Mouse (Mus musculus) myocyte (in vitro differentiated cells): ENCODE results near the gene Itpk1. TPM values are rescaled to one million over a fixed set of nuclear protein-coding genes. Genes with fewer than 3 reads are reported as not detected.

Source experiments
- H3K27me3 ChIP-seq: one replicate; pipeline ENCODE4 v1.6.1; 2011; ENCODE audit not compliant: control insufficient read depth, insufficient read depth, insufficient read length
- H3K36me3 ChIP-seq: one replicate; pipeline ENCODE4 v1.6.1; 2011; ENCODE audit not compliant: control insufficient read depth, insufficient read depth
- H3K4me2 ChIP-seq: one replicate; pipeline ENCODE4 v1.6.1; 2011; ENCODE audit warnings: low read depth, control low read depth
- H3K4me3 ChIP-seq: one replicate; pipeline ENCODE4 v1.5.1; 2011; ENCODE audit warnings: mild to moderate bottlenecking, control low read depth, moderate library complexity
- H3K79me2 ChIP-seq: one replicate; pipeline ENCODE4 v1.6.1; 2011; ENCODE audit not compliant: control insufficient read depth, insufficient read depth
- H3ac ChIP-seq: one replicate; pipeline ENCODE4 v1.6.1; 2011; ENCODE audit not compliant: control insufficient read depth, insufficient read length
- CEBPB ChIP-seq: IDR thresholded peaks from 2 replicates; pipeline ENCODE4 v1.6.1; 2011; ENCODE audit warnings: mild to moderate bottlenecking, moderate library complexity; ENCODE audit not compliant: poor library complexity, insufficient read depth, severe bottlenecking
- MAX ChIP-seq: IDR thresholded peaks from one replicate; pipeline ENCODE4 v1.6.1; 2011; ENCODE audit warnings: low read depth, mild to moderate bottlenecking, control low read depth
- MYOD1 ChIP-seq, 3 experiments: IDR thresholded peaks; one replicate each; pipeline ENCODE4 v1.6.1; 2011; ENCODE audit warnings: control low read depth in 2 of 3, low read depth in 2 of 3, mild to moderate bottlenecking in 2 of 3, moderate library complexity in 1 of 3; ENCODE audit not compliant: insufficient read length in 2 of 3, control insufficient read depth in 1 of 3
- MYOG ChIP-seq, 3 experiments: IDR thresholded peaks; one replicate each; pipeline ENCODE4 v1.6.1; 2011; ENCODE audit warnings: control low read depth in 2 of 3, low read depth in 2 of 3, mild to moderate bottlenecking in 2 of 3; ENCODE audit not compliant: insufficient read length in 2 of 3, control insufficient read depth in 1 of 3, insufficient read depth in 1 of 3
- POLR2A ChIP-seq: IDR thresholded peaks from one replicate; pipeline ENCODE4 v1.6.1; 2011; ENCODE audit warnings: low read depth, mild to moderate bottlenecking, control low read depth, moderate library complexity; ENCODE audit not compliant: insufficient read length
- POLR2AphosphoS2 ChIP-seq: IDR thresholded peaks from one replicate; pipeline ENCODE4 v1.6.1; 2011; ENCODE audit warnings: low read depth, control low read depth; ENCODE audit not compliant: insufficient read length
- REST ChIP-seq: IDR thresholded peaks from one replicate; pipeline ENCODE4 v1.6.1; 2011; ENCODE audit warnings: mild to moderate bottlenecking, control low read depth, moderate library complexity; ENCODE audit not compliant: insufficient read depth, insufficient read length
- SRF ChIP-seq: IDR thresholded peaks from one replicate; pipeline ENCODE4 v1.6.1; 2011; ENCODE audit warnings: low read depth; ENCODE audit not compliant: control insufficient read depth, insufficient read length
- TCF12 ChIP-seq: IDR thresholded peaks from one replicate; pipeline ENCODE4 v1.6.1; 2011; ENCODE audit warnings: mild to moderate bottlenecking, control low read depth; ENCODE audit not compliant: poor library complexity, insufficient read depth, severe bottlenecking
- TCF3 ChIP-seq: IDR thresholded peaks from one replicate; pipeline ENCODE4 v1.6.1; 2011; ENCODE audit warnings: low read depth, control low read depth; ENCODE audit not compliant: insufficient read length
- USF1 ChIP-seq: IDR thresholded peaks from one replicate; pipeline ENCODE4 v1.6.1; 2011; ENCODE audit warnings: low read depth, mild to moderate bottlenecking, control low read depth, moderate library complexity
- polyA plus RNA-seq: library from polyadenylated mRNA; unstranded; fragments of >200 nt; fragmentation: generic; extraction: Trizol; gene quantifications from one replicate; pipeline ENCODE4 v1.2.1, GENCODE M21; 2012; ENCODE audit warnings: missing spikeins

Itpk1 gene
- polyA plus RNA-seq, 1 experiment: 4.9 TPM

- Histone ChIP-seq H3K4me2 (no peak overlapping the region), H3ac (no peak overlapping the region), H3K27me3 (no peaks in the 10 kb centered on the region), H3K79me2 (no peaks in the 10 kb centered on the region), H3K36me3 (no peaks in the 10 kb centered on the region), H3K4me3 (no peak overlapping the region)
- no peak for TF ChIP-seq TCF3
- TF ChIP-seq CEBPB: no peak
- TF ChIP-seq REST: no peak
These were observed 87.7 kb downstream of the Itpk1 start for GRCm38 (mm10) chr12:102616843-102617519.

GRCm38 (mm10) chr12:102616201-102616600, 88.5 kb downstream of the Itpk1 start:
- H3K27me3 ChIP-seq: no peaks in the 10 kb centered on the region
- no peak overlapping the region for H3K4me3 ChIP-seq
- H3K79me2 ChIP-seq: no peaks in the 10 kb centered on the region
- no peaks in the 10 kb centered on the region for H3K36me3 ChIP-seq
- TF ChIP-seq USF1 (no peak), CEBPB (no peak)
- no peak overlapping the region for H3ac ChIP-seq
- no peak overlapping the region for H3K4me2 ChIP-seq

GRCm38 (mm10) chr12:102613411-102613810, 91.3 kb downstream of the Itpk1 start:
- TF ChIP-seq POLR2A: no peak
- no peak for TF ChIP-seq TCF3
- TF ChIP-seq MYOG (IDR thresholded peaks at IDR 0.05; ENCODE audit: control insufficient read depth in 1 of 3, insufficient read depth in 1 of 3, insufficient read length in 2 of 3, low read depth in 2 of 3): no peak
- TF ChIP-seq MYOD1 (IDR thresholded peaks at IDR 0.05; ENCODE audit: control insufficient read depth in 1 of 3, insufficient read length in 2 of 3, low read depth in 2 of 3): no peak
- no peak for TF ChIP-seq SRF
- no peak for TF ChIP-seq USF1
- TF ChIP-seq MAX: no peak
- TF ChIP-seq CEBPB: no peak
- Histone ChIP-seq H3K36me3 (no peaks in the 10 kb centered on the region), H3ac (no peak overlapping the region), H3K4me2 (no peak overlapping the region), H3K4me3 (no peak overlapping the region), H3K79me2 (no peaks in the 10 kb centered on the region), H3K27me3 (no peaks in the 10 kb centered on the region)

DNA sequence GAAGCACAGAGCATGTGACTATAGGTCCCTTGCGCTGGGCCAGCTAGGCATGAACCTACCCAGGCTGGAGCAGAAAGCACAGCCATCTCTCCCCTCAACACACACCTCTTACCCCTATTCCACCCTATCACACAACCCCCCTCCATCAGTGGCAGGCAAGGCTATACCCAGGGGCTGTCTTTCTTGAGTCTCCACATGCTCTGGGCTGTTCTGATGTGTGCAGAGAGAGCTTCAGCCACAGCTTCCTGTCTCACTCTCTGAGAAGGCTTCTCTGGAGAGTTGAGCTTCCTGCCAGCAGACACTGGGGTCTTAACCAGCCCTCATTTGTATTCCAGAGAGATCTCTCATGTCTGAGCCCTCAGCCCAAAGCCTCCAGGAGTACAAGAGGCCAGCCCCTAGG, 92.3 kb downstream of the Itpk1 start:
- TF ChIP-seq REST: no peak
- TF ChIP-seq MAX: no peak
- no peak for TF ChIP-seq MYOG (IDR thresholded peaks at IDR 0.05; ENCODE audit: control insufficient read depth in 1 of 3, insufficient read depth in 1 of 3, insufficient read length in 2 of 3, low read depth in 2 of 3)
- TF ChIP-seq USF1: no peak
- no peak for TF ChIP-seq TCF12
- TF ChIP-seq POLR2AphosphoS2: no peak
- no peak for TF ChIP-seq CEBPB
- no peak for TF ChIP-seq POLR2A
- Histone ChIP-seq H3K36me3 (no peaks in the 10 kb centered on the region), H3K4me3 (no peak overlapping the region), H3K27me3 (no peaks in the 10 kb centered on the region), H3K79me2 (no peaks in the 10 kb centered on the region), H3ac (no peak overlapping the region), H3K4me2 (no peak overlapping the region)

GRCm38 (mm10) chr12:102610927-102611326, 93.8 kb downstream of the Itpk1 start:
- H3K79me2 ChIP-seq: no peaks in the 10 kb centered on the region
- no peak overlapping the region for H3ac ChIP-seq
- no peak overlapping the region for H3K4me2 ChIP-seq
- H3K27me3 ChIP-seq: no peaks in the 10 kb centered on the region
- no peaks in the 10 kb centered on the region for H3K36me3 ChIP-seq
- TF ChIP-seq POLR2AphosphoS2: no peak
- no peak for TF ChIP-seq SRF
- no peak for TF ChIP-seq REST
- no peak for TF ChIP-seq MYOG (IDR thresholded peaks at IDR 0.05; ENCODE audit: control insufficient read depth in 1 of 3, insufficient read depth in 1 of 3, insufficient read length in 2 of 3, low read depth in 2 of 3)
- TF ChIP-seq TCF3: no peak
- TF ChIP-seq MAX: no peak
- H3K4me3 ChIP-seq: no peak overlapping the region
